Mouse (Mus musculus): ENCODE results near the gene Atg9a. TPM values are rescaled to one million over a fixed set of nuclear protein-coding genes. Genes with fewer than 3 reads are reported as not detected.
A peak's percentile ranks its signal among the peaks of the same experiment; 100 is the strongest.
"Not testable (repeated sequence)": the region's sequence is repeated elsewhere in the genome, so short reads cannot be mapped to it uniquely, and the experiment has no call there.

Atg9a gene
- polyA plus RNA-seq (2015; fragmentation: Nextera tagmentation; extraction: Ambion mirVana) = 39.8 and 43.1 TPM in 2 replicates

DNA sequence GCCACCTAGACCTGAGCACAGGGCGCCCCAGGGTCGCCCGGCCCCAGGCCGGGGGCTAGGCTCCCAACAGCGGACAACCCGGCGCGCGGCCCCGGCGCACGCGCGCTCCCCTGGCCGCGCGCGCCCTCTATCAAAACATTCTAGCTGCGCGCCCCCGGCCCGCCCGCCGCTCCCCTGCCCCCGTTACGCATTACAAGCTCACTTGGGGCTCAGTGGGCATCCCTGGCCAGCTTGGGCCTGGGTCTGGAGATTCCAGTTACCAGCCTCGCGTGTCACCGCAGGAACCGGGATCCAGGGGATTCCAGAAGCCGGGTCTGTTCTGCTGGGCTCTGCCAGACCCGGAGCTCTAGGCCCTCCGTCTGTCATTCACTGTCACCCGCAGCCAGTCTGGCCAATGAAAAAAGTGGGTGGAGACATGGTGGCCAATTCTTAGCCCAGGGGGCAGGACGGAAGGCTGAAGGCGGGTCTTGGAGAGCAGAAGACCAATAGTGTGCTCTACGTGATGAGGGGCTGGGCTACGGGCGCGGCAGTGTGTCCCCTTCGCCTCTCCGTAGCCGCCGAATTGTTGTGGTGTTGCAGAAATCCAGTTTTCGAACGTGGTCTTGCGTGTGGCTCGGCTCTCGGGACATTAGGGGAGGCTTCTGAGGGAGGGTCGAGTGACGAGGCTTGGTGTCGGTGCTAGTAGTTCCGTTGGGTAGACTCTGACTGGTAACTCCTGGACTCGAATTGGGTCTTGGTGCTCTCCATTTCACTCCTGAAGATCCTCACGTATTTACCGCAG is at the start of gene Atg9a, which contains the start of gene Ankzf1:
TSS of gene Atg9a (minus strand) at position 575 of the 781 bp plus-strand sequence.
TSS of gene Ankzf1 (plus strand) at position 530 of the 781 bp plus-strand sequence.
- peak within 1 kb of the TSS; percentile 82 for H3K4me3 ChIP-seq (replicated peaks)
- H3K9me3 ChIP-seq = no peaks in the 10 kb centered on the region
- peak within 1 kb of the TSS; percentile 93 for H3K27ac ChIP-seq
- H3K36me3 ChIP-seq = peaks cover 37% of the 10 kb centered on the region
- peak within 1 kb of the TSS; percentile 94 for H3K4me2 ChIP-seq (replicated peaks)
- peak; percentile 99 for ATAC-seq
- 0% methylated on average over 56 of the region's 56 CpGs for WGBS
- H3K27me3 ChIP-seq = no peaks in the 10 kb centered on the region
- H3K4me1 ChIP-seq (replicated peaks) = peaks cover 30% of the 10 kb centered on the region
- peak within 1 kb of the TSS; percentile 96 for H3K9ac ChIP-seq (replicated peaks)

DNA sequence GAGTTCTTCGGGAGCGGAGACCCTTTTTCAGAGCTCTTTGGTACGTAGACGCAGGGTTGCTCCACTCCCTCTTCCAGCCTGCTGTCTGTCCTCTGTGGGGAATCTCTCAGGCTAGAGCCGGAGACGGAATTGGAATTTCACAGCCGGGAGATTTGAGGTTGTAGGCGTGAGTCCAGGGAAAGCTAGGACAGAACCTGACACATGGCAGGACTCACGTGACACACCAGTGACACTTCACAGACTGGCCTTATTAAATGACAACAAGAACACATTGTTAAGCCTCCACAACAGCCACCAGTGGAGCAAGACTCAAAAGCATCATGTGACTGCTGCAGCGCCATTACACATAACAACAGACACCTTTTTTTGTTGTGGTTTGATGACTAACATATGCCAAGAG is 47.6 kb upstream of the Atg9a start:
- Histone ChIP-seq H3K9me3 (no peaks in the 10 kb centered on the region), H3K4me3 (replicated peaks) (no peak overlapping the region), H3K4me1 (replicated peaks) (peaks cover 17% of the 10 kb centered on the region), H3K27ac (no peak overlapping the region), H3K36me3 (peaks cover 37% of the 10 kb centered on the region), H3K27me3 (no peaks in the 10 kb centered on the region), H3K4me2 (replicated peaks) (no peak overlapping the region), H3K9ac (replicated peaks) (no peak overlapping the region)
- WGBS = 87% methylated on average over 10 of the region's 10 CpGs
- ATAC-seq = no peak

DNA sequence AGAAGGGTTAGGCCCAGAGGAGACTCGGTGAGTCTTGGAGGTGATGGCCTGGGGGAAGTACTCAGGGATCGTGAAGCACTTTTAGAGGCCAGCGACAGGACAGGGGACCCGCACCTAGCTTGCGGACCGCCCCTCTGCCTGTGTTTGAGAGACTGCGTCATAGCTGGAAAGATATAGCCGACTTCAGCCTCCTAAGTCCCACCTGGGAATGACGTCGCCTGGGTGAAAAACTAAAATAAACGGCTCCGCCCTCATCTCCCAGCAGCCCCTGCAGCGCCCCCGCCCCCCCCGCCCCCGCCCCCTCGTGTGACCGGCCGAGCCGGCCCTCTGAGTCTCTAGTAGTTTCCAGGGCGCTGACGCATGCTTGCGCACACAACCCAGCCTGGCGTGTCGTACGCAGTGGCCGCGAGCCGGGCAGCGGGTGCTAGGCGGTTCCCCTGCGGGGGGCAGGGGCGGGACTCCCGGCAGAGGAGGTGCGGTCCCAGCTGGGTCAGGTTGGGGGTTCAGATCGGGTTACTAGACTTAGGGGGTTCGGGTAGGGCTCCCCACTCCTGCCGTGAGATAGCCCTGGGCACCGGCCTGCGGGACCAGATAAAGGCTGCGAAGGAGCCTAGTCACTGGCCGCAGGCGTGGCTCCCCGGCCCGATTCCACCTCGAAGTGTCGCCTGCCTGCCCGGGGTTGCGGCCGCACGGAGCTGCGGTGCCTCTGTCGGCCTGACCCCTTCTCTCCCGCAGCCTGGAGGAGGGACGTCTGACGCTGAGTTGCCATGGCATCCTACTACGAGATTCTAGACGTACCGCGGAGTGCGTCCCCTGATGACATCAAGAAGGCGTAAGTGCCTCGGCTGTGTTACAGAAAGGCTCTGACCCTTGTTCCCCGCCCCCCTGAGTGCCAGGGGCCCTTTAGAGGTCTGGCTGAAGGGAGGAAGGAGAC is 44.4 kb upstream of the Atg9a start, which contains the start of gene Dnajb2:
TSS of gene Dnajb2 (plus strand) at position 290 of the 934 bp plus-strand sequence.
- Histone ChIP-seq H3K9ac (replicated peaks) (peak within 1 kb of the TSS; percentile 87), H3K4me3 (replicated peaks) (peak within 1 kb of the TSS; percentile 61), H3K4me2 (replicated peaks) (peak within 1 kb of the TSS; percentile 88), H3K36me3 (peaks cover 19% of the 10 kb centered on the region), H3K27me3 (peaks cover 3% of the 10 kb centered on the region; the same call in 1 of the 2 replicates), H3K27ac (peak within 1 kb of the TSS; percentile 88), H3K9me3 (no peaks in the 10 kb centered on the region), H3K4me1 (replicated peaks) (peaks cover 19% of the 10 kb centered on the region)
- under 1% methylated on average over 64 of the region's 64 CpGs for WGBS
- ATAC-seq = peak; percentile 85

GRCm38 (mm10) chr1:75234606-75235005 is 42.6 kb upstream of the Atg9a start:
- H3K4me1 ChIP-seq (replicated peaks) = peaks cover 19% of the 10 kb centered on the region
- H3K9ac ChIP-seq (replicated peaks) = no peak overlapping the region
- peaks cover 7% of the 10 kb centered on the region; the same call in 1 of the 2 replicates for H3K27me3 ChIP-seq
- H3K4me3 ChIP-seq (replicated peaks) = no peak overlapping the region
- under 1% methylated on average over 8 of the region's 8 CpGs for WGBS
- peak; percentile 66 for ATAC-seq
- H3K4me2 ChIP-seq (replicated peaks) = peak overlapping the region; percentile 29
- H3K27ac ChIP-seq = no peak overlapping the region
- H3K36me3 ChIP-seq = peaks cover 5% of the 10 kb centered on the region; the same call in 1 of the 2 replicates
- no peaks in the 10 kb centered on the region for H3K9me3 ChIP-seq

DNA sequence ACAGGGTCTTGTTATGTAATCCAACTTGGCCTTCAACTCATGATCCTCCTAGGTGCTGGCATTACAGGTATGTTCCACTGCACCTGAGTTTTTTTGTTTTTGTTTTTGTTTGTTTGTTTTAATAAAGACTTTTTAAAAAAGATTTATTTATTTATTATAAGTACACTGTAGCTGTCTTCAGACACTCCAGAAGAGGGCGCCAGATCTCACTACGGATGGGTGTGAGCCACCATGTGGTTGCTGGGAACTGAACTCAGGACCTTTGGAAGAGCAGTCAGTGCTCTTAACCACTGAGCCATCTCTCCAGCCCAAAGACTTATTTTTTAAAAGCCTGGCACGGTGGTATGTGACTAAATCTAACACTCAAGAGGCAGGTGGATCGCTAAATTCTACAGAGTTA is 40.5 kb upstream of the Atg9a start:
- H3K9me3 ChIP-seq; H3K27ac ChIP-seq; H3K4me3 ChIP-seq (replicated peaks); ATAC-seq; H3K9ac ChIP-seq (replicated peaks); H3K36me3 ChIP-seq; H3K4me2 ChIP-seq (replicated peaks): not testable (repeated sequence)
- WGBS = 65% methylated on average over 4 of the region's 4 CpGs
- H3K4me1 ChIP-seq (replicated peaks) = peaks cover 19% of the 10 kb centered on the region
- H3K27me3 ChIP-seq = peaks cover 12% of the 10 kb centered on the region; the same call in 1 of the 2 replicates

DNA sequence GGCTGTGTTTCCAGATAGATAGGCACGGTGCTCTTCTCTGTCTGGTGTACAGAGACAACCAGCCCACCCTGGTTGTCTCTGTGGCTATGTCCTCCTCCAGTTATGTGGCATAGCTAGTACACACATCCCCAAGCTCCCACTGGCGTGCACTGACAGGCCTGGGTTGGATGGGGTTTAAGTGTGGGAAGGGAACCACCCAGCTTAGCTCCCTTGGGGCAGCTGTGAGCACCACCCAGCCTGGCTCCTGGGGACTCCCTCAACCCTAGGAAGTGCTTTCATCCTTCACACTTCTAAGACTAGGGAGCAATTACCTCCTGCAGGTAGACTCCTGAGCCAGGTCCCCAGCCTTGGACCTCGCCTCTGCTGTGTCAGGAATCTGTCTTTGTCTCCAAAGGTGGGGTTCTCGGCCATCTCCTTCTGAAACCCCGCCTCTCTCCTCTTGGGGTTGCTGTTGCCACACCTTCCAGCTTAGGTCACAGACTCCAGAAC is 39.7 kb upstream of the Atg9a start, which contains the start of gene A630095N17Rik:
TSS of gene A630095N17Rik (minus strand) at position 439 of the 489 bp plus-strand sequence.
- no peak within 1 kb of the TSS for H3K4me3 ChIP-seq (replicated peaks)
- H3K4me1 ChIP-seq (replicated peaks) = peaks cover 11% of the 10 kb centered on the region
- no peaks in the 10 kb centered on the region for H3K9me3 ChIP-seq
- no peak within 1 kb of the TSS for H3K9ac ChIP-seq (replicated peaks)
- peaks cover 12% of the 10 kb centered on the region; the same call in 1 of the 2 replicates for H3K27me3 ChIP-seq
- no peaks in the 10 kb centered on the region for H3K36me3 ChIP-seq
- H3K27ac ChIP-seq = no peak within 1 kb of the TSS
- no peak for ATAC-seq
- WGBS = 71% methylated on average over 5 of the region's 5 CpGs
- H3K4me2 ChIP-seq (replicated peaks) = no peak within 1 kb of the TSS

- Histone ChIP-seq H3K9ac (replicated peaks) (no peak overlapping the region), H3K4me3 (replicated peaks) (no peak overlapping the region), H3K4me2 (replicated peaks) (no peak overlapping the region), H3K27me3 (peaks cover 14% of the 10 kb centered on the region; the same call in 1 of the 2 replicates), H3K36me3 (no peaks in the 10 kb centered on the region), H3K27ac (no peak overlapping the region), H3K4me1 (replicated peaks) (peaks cover 10% of the 10 kb centered on the region), H3K9me3 (no peaks in the 10 kb centered on the region)
- ATAC-seq = no peak
- 75% methylated on average over 4 of the region's 4 CpGs for WGBS
Observed at GRCm38 (mm10) chr1:75231224-75231623, 39.2 kb upstream of the Atg9a start.

GRCm38 (mm10) chr1:75230335-75230994 is 38.5 kb upstream of the Atg9a start:
- peaks cover 15% of the 10 kb centered on the region; the same call in 1 of the 2 replicates for H3K27me3 ChIP-seq
- H3K9me3 ChIP-seq = no peaks in the 10 kb centered on the region
- no peaks in the 10 kb centered on the region for H3K36me3 ChIP-seq
- no peak overlapping the region for H3K4me2 ChIP-seq (replicated peaks)
- H3K27ac ChIP-seq = no peak overlapping the region
- WGBS = 72% methylated on average over 7 of the region's 7 CpGs
- no peak for ATAC-seq
- no peak overlapping the region for H3K4me3 ChIP-seq (replicated peaks)
- H3K4me1 ChIP-seq (replicated peaks) = peaks cover 5% of the 10 kb centered on the region
- H3K9ac ChIP-seq (replicated peaks) = no peak overlapping the region

DNA sequence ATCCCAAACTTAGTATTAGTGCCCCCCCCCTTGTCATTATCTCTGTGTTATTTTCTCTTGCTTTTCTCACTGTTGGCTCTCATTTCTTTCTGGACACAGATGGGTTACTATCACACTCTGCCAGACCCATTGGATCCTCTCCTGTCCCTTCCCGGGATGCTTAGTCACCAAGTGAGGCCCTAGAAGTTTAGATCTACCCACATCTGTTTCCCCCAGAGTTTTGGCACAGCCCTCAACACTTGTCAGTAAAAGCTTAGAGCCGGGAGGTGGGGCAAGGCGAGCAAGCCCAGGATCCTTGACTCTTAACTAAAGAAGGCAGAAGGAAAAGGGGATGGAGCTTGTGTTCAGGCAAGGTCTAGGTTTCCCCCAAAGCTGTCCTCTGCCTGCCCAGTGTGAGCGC is 37.2 kb upstream of the Atg9a start:
- peaks cover 15% of the 10 kb centered on the region; the same call in 1 of the 2 replicates for H3K27me3 ChIP-seq

GRCm38 (mm10) chr1:75227653-75228052 is 35.7 kb upstream of the Atg9a start:
- H3K27ac ChIP-seq = no peak overlapping the region
- WGBS = 71% methylated on average over 1 of the region's 1 CpGs
- H3K36me3 ChIP-seq = no peaks in the 10 kb centered on the region
- ATAC-seq = no peak
- no peak overlapping the region for H3K4me3 ChIP-seq (replicated peaks)
- H3K9ac ChIP-seq (replicated peaks) = no peak overlapping the region
- no peaks in the 10 kb centered on the region for H3K4me1 ChIP-seq (replicated peaks)
- peaks cover 22% of the 10 kb centered on the region; the same call in 1 of the 2 replicates for H3K27me3 ChIP-seq
- no peak overlapping the region for H3K4me2 ChIP-seq (replicated peaks)
- H3K9me3 ChIP-seq = no peaks in the 10 kb centered on the region

More for the DNA sequence above, 37.2 kb upstream of the Atg9a start:
- Histone ChIP-seq H3K4me3 (replicated peaks) (no peak overlapping the region), H3K4me2 (replicated peaks) (no peak overlapping the region), H3K9me3 (no peaks in the 10 kb centered on the region), H3K9ac (replicated peaks) (no peak overlapping the region), H3K4me1 (replicated peaks) (no peaks in the 10 kb centered on the region), H3K27ac (no peak overlapping the region), H3K36me3 (no peaks in the 10 kb centered on the region)
- WGBS = 74% methylated on average over 4 of the region's 4 CpGs
- ATAC-seq = no peak

GRCm38 (mm10) chr1:75226138-75226537 is 34.1 kb upstream of the Atg9a start:
- H3K4me1 ChIP-seq (replicated peaks) = no peaks in the 10 kb centered on the region
- H3K27ac ChIP-seq = no peak overlapping the region
- H3K4me3 ChIP-seq (replicated peaks) = no peak overlapping the region
- no peak for ATAC-seq
- WGBS = 76% methylated on average over 2 of the region's 2 CpGs
- H3K36me3 ChIP-seq = no peaks in the 10 kb centered on the region
- peaks cover 31% of the 10 kb centered on the region for H3K27me3 ChIP-seq
- no peaks in the 10 kb centered on the region for H3K9me3 ChIP-seq
- H3K9ac ChIP-seq (replicated peaks) = no peak overlapping the region
- no peak overlapping the region for H3K4me2 ChIP-seq (replicated peaks)

Data from midbrain, embryonic 13.5 days (tissue).